Mouse (Mus musculus): ENCODE measurements around the gene Herc3. TPM values are rescaled to one million over a fixed set of nuclear protein-coding genes. Genes with fewer than 3 reads are reported as not detected.

The Herc3 gene
- polyA plus RNA-seq, 2 experiments, result 2.4 to 3.3 TPM

- no peak overlapping the region for H3K4me3 ChIP-seq (ENCODE audit: insufficient read depth in 1 of 2, low read depth in 2 of 2, low read length in 2 of 2)
- H3K4me1 ChIP-seq (replicated peaks; ENCODE audit: control insufficient read depth in 2 of 2, insufficient read depth in 2 of 2, low read length in 1 of 2), result no peaks in the 10 kb centered on the region
- H3K27me3 ChIP-seq (ENCODE audit: control insufficient read depth, insufficient read depth, low read length), result no peaks in the 10 kb centered on the region
- H3K27ac ChIP-seq, result no peak overlapping the region
- ATAC-seq (ENCODE audit: insufficient read depth) (no peak), DNase-seq (ENCODE audit: low read depth in 3 of 3, low spot score in 3 of 3) (no peak)
- TF ChIP-seq CTCF (IDR thresholded peaks at IDR 0.05; ENCODE audit: low read depth) (no peak), EP300 (IDR thresholded peaks at IDR 0.05; ENCODE audit: low read depth) (no peak)
- 71% methylated on average over 7 of the region's 7 CpGs for WGBS (ENCODE audit: insufficient replicate concordance)
- no peaks in the 10 kb centered on the region for H3K9me3 ChIP-seq (ENCODE audit: control insufficient read depth, low read length)
- no peaks in the 10 kb centered on the region for H3K36me3 ChIP-seq (replicated peaks; ENCODE audit: control insufficient read depth, insufficient read depth, low read depth)
- H3K4me2 ChIP-seq (ENCODE audit: low read depth), result no peak overlapping the region
- no peak overlapping the region for H3K9ac ChIP-seq (replicated peaks)
Measured at GRCm38 (mm10) chr6:58900536-58900935, 69.3 kb downstream of the Herc3 start.

DNA sequence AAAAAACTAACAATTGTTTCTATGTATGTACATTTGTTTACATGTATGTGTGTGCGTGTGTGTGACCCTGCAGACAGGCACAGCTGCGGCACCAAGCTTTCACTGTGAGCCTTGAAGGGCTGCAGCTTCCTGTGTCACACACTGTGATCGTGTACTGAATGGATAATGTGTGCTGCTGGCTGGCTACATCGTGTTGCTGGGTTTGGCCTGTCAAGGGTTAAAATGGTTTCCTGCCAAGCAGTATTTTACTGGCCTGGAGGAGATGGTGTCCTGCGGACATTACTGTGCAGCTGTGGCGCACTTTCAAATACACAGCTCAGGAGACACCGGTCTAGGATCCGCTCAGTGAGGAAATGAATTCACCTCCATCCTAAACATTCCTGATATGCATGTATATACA, 71.9 kb downstream of the Herc3 start:
- no peak overlapping the region for H3K27ac ChIP-seq
- no peaks in the 10 kb centered on the region for H3K36me3 ChIP-seq (replicated peaks; ENCODE audit: control insufficient read depth, insufficient read depth, low read depth)
- WGBS (ENCODE audit: insufficient replicate concordance), result 37% methylated on average over 8 of the region's 8 CpGs
- H3K4me3 ChIP-seq (ENCODE audit: insufficient read depth in 1 of 2, low read depth in 2 of 2, low read length in 2 of 2), result no peak overlapping the region
- DNase-seq (ENCODE audit: low read depth in 3 of 3, low spot score in 3 of 3) (no peak), ATAC-seq (ENCODE audit: insufficient read depth) (no peak)
- H3K4me2 ChIP-seq (ENCODE audit: low read depth), result no peak overlapping the region
- TF ChIP-seq EP300 (IDR thresholded peaks at IDR 0.05; ENCODE audit: low read depth), result no peak
- no peak for TF ChIP-seq CTCF (IDR thresholded peaks at IDR 0.05; ENCODE audit: low read depth)
- no peaks in the 10 kb centered on the region for H3K4me1 ChIP-seq (replicated peaks; ENCODE audit: control insufficient read depth in 2 of 2, insufficient read depth in 2 of 2, low read length in 1 of 2)
- H3K27me3 ChIP-seq (ENCODE audit: control insufficient read depth, insufficient read depth, low read length), result peaks cover 3% of the 10 kb centered on the region; the same call in 1 of the 2 replicates
- no peak overlapping the region for H3K9ac ChIP-seq (replicated peaks)
- no peaks in the 10 kb centered on the region for H3K9me3 ChIP-seq (ENCODE audit: control insufficient read depth, low read length)

DNA sequence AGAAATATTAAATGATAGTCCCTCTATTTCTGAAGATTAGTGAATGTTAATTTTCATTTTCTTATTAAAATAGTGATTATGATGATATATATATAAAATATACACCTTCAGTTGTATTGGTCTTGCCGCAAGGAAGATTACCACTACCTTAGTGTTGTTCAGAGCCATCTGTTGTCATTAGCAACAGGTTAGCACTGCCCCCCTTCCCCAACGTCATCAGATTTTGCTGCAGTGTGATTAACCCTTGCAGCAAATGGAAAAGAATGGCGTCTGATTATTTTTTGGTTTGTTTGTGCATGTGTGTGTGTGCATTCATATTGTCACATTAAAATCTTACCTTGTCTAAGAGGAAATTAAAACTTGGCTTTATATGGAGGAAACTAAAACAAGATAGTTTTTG, 73.3 kb downstream of the Herc3 start:
- Histone ChIP-seq H3K4me1 (replicated peaks; ENCODE audit: control insufficient read depth in 2 of 2, insufficient read depth in 2 of 2, low read length in 1 of 2) (no peaks in the 10 kb centered on the region), H3K9me3 (ENCODE audit: control insufficient read depth, low read length) (no peaks in the 10 kb centered on the region), H3K4me2 (ENCODE audit: low read depth) (no peak overlapping the region), H3K27me3 (ENCODE audit: control insufficient read depth, insufficient read depth, low read length) (peaks cover 3% of the 10 kb centered on the region; the same call in 1 of the 2 replicates), H3K27ac (no peak overlapping the region), H3K36me3 (replicated peaks; ENCODE audit: control insufficient read depth, insufficient read depth, low read depth) (no peaks in the 10 kb centered on the region), H3K9ac (replicated peaks) (no peak overlapping the region), H3K4me3 (ENCODE audit: insufficient read depth in 1 of 2, low read depth in 2 of 2, low read length in 2 of 2) (no peak overlapping the region)
- TF ChIP-seq CTCF (IDR thresholded peaks at IDR 0.05; ENCODE audit: low read depth), result no peak
- TF ChIP-seq EP300 (IDR thresholded peaks at IDR 0.05; ENCODE audit: low read depth), result no peak
- DNase-seq (ENCODE audit: low read depth in 3 of 3, low spot score in 3 of 3) (no peak), ATAC-seq (ENCODE audit: insufficient read depth) (no peak)
- 50% methylated on average over 3 of the region's 3 CpGs for WGBS (ENCODE audit: insufficient replicate concordance)

GRCm38 (mm10) chr6:58906852-58907261, 75.6 kb downstream of the Herc3 start, which contains the start of gene Nap1l5:
Nap1l5 (minus strand) TSS chr6:58907076.
- H3K4me1 ChIP-seq (replicated peaks; ENCODE audit: control insufficient read depth in 2 of 2, insufficient read depth in 2 of 2, low read length in 1 of 2), result no peaks in the 10 kb centered on the region
- H3K4me3 ChIP-seq (ENCODE audit: insufficient read depth in 1 of 2, low read depth in 2 of 2, low read length in 2 of 2), result no peak within 1 kb of the TSS; a peak in 2 of 4 replicates
- peaks cover 3% of the 10 kb centered on the region; the same call in 1 of the 2 replicates for H3K27me3 ChIP-seq (ENCODE audit: control insufficient read depth, insufficient read depth, low read length)
- H3K36me3 ChIP-seq (replicated peaks; ENCODE audit: control insufficient read depth, insufficient read depth, low read depth), result no peaks in the 10 kb centered on the region
- H3K9ac ChIP-seq (replicated peaks), result no peak within 1 kb of the TSS
- DNase-seq (ENCODE audit: low read depth in 3 of 3, low spot score in 3 of 3) (no peak), ATAC-seq (ENCODE audit: insufficient read depth) (no peak)
- TF ChIP-seq CTCF (IDR thresholded peaks at IDR 0.05; ENCODE audit: low read depth) (no peak), EP300 (IDR thresholded peaks at IDR 0.05; ENCODE audit: low read depth) (no peak)
- H3K4me2 ChIP-seq (ENCODE audit: low read depth), result peak within 1 kb of the TSS; percentile 37
- 45% methylated on average over 34 of the region's 34 CpGs for WGBS (ENCODE audit: insufficient replicate concordance)
- H3K9me3 ChIP-seq (ENCODE audit: control insufficient read depth, low read length), result no peaks in the 10 kb centered on the region
- H3K27ac ChIP-seq, result no peak within 1 kb of the TSS

DNA sequence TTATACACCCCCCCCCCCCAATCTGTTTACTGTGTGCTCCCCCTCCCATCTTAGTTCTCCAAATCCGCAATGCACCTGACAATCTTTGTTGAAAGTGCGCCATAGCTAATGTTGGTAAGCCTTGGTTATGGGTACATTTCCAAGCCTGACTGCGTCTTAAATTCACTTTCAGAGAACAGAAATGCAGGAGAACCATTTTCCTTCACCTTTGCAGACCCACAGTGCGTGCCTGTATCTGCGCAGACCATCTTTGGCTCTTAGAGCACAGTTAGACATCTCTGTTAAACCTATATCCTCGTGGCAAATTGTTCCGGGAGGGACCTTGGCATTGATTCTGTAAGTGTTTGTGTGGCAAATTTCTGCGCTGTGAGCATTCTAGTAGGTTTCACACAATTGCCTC, 76.1 kb downstream of the Herc3 start:
- no peak overlapping the region for H3K4me3 ChIP-seq (ENCODE audit: insufficient read depth in 1 of 2, low read depth in 2 of 2, low read length in 2 of 2)
- H3K4me1 ChIP-seq (replicated peaks; ENCODE audit: control insufficient read depth in 2 of 2, insufficient read depth in 2 of 2, low read length in 1 of 2), result no peaks in the 10 kb centered on the region
- H3K9ac ChIP-seq (replicated peaks), result no peak overlapping the region
- H3K36me3 ChIP-seq (replicated peaks; ENCODE audit: control insufficient read depth, insufficient read depth, low read depth), result no peaks in the 10 kb centered on the region
- DNase-seq (ENCODE audit: low read depth in 3 of 3, low spot score in 3 of 3) (no peak), ATAC-seq (ENCODE audit: insufficient read depth) (no peak)
- H3K27ac ChIP-seq, result no peak overlapping the region
- no peak for TF ChIP-seq EP300 (IDR thresholded peaks at IDR 0.05; ENCODE audit: low read depth)
- TF ChIP-seq CTCF (IDR thresholded peaks at IDR 0.05; ENCODE audit: low read depth), result no peak
- H3K4me2 ChIP-seq (ENCODE audit: low read depth), result no peak overlapping the region
- WGBS (ENCODE audit: insufficient replicate concordance), result 69% methylated on average over 8 of the region's 8 CpGs
- peaks cover 3% of the 10 kb centered on the region; the same call in 1 of the 2 replicates for H3K27me3 ChIP-seq (ENCODE audit: control insufficient read depth, insufficient read depth, low read length)
- H3K9me3 ChIP-seq (ENCODE audit: control insufficient read depth, low read length), result no peaks in the 10 kb centered on the region

Measured in liver, embryonic 14.5 days (tissue).